Mouse (Mus musculus) hindbrain, postnatal 0 days (tissue): Measurements from ENCODE around the gene Atrnl1. TPM values are rescaled to one million over a fixed set of nuclear protein-coding genes. Genes with fewer than 3 reads are reported as not detected.
A peak's percentile ranks its signal among the peaks of the same experiment; 100 is the strongest.
"Not testable (repeated sequence)": the region's sequence is repeated elsewhere in the genome, so short reads cannot be mapped to it uniquely, and the experiment has no call there.

Experiments used
- ATAC-seq: fragments of 200-750 bp; cut with Nextera tagmentation; 2 replicates; pipeline ENCODE4 v1.8.0; 2017; ENCODE audit warnings: mild to moderate bottlenecking, moderate TSS enrichment, moderate library complexity
- DNase-seq: peaks from one replicate; pipeline ENCODE4 v3.0.0-alpha.2; 2015; ENCODE audit warnings: low spot score
- H3K27ac ChIP-seq: fragments of 300-500 bp; sonication (generic); 2 replicates; pipeline ENCODE4 v1.5.1; 2014; ENCODE audit warnings: mild to moderate bottlenecking
- H3K27me3 ChIP-seq: fragments of 300-500 bp; sonication (generic); 2 replicates; pipeline ENCODE4 v1.6.1; 2014; ENCODE audit warnings: low read length, mixed read lengths; ENCODE audit not compliant: insufficient read depth
- H3K36me3 ChIP-seq: fragments of 300-500 bp; sonication (generic); 2 replicates; pipeline ENCODE4 v1.6.1; 2014; ENCODE audit warnings: low read length, mixed read lengths; ENCODE audit not compliant: insufficient read depth
- H3K4me1 ChIP-seq: fragments of 300-500 bp; sonication (generic); 2 replicates; pipeline ENCODE4 v1.6.1; 2014; ENCODE audit warnings: antibody characterized with exemption, low read length, mixed read lengths; ENCODE audit not compliant: insufficient read depth
- H3K4me2 ChIP-seq: fragments of 300-500 bp; sonication (generic); 2 replicates; pipeline ENCODE4 v1.6.1; 2014; ENCODE audit warnings: low read depth, mild to moderate bottlenecking, low read length, moderate library complexity, mixed read lengths
- H3K4me3 ChIP-seq: fragments of 300-500 bp; sonication (generic); 2 replicates; pipeline ENCODE4 v1.5.1; 2014; ENCODE audit warnings: low read length
- H3K9ac ChIP-seq: fragments of 300-500 bp; sonication (generic); replicated peaks from 2 replicates; pipeline ENCODE4 v1.6.1; 2014; ENCODE audit warnings: mild to moderate bottlenecking, low read length, moderate library complexity, mixed read lengths
- H3K9me3 ChIP-seq: fragments of 300-500 bp; sonication (generic); 2 replicates; pipeline ENCODE4 v1.6.1; 2016; ENCODE audit warnings: low read length, mixed read lengths
- CTCF ChIP-seq: IDR thresholded peaks from 2 replicates; pipeline ENCODE4 v1.5.1; 2016; ENCODE audit warnings: antibody characterized with exemption, control low read depth, low read depth
- WGBS: fragments of 180-500 bp; shearing (Covaris S2); extraction: QIAGEN DNeasy Blood & Tissue Kit; methylation state at CpG from one replicate; pipeline ENCODE4 v1.1.7; 2014; 5-methylcytosine and 5-hydroxymethylcytosine counted together
- polyA plus RNA-seq: library from polyadenylated mRNA; unstranded; fragments of >200 nt; fragmentation: Nextera tagmentation; extraction: Ambion mirVana; gene quantifications from 2 replicates; pipeline ENCODE4 v1.2.1, GENCODE M21; 2015
- total RNA-seq: library from RNA; depleted of rRNA; stranded (reverse); fragments of >200 nt; gene quantifications from 2 replicates; pipeline ENCODE4 v1.2.3, GENCODE M21; 2014

Gene Atrnl1
- total and polyA plus RNA-seq, 2 experiments from 2014 or later, result 4.4 to 46.0 TPM

GRCm38 (mm10) chr19:57876057-57876456, 265.2 kb downstream of the Atrnl1 start:
- Histone ChIP-seq H3K36me3 (no peaks in the 10 kb centered on the region), H3K27me3 (no peaks in the 10 kb centered on the region), H3K4me1 (no peaks in the 10 kb centered on the region), H3K9ac (no peak overlapping the region), H3K9me3 (no peaks in the 10 kb centered on the region), H3K27ac (no peak overlapping the region; the same call in 1 of the 2 replicates), H3K4me3 (no peak overlapping the region), H3K4me2 (no peak overlapping the region)
- ATAC-seq (no peak), DNase-seq (no peak)
- WGBS, result 87% methylated on average over 6 of the region's 6 CpGs
- TF ChIP-seq CTCF, result peak; percentile 45

GRCm38 (mm10) chr19:57877343-57877742, 266.5 kb downstream of the Atrnl1 start:
- H3K4me3 ChIP-seq, result no peak overlapping the region
- no peaks in the 10 kb centered on the region for H3K36me3 ChIP-seq
- H3K27me3 ChIP-seq, result no peaks in the 10 kb centered on the region
- H3K9ac ChIP-seq, result no peak overlapping the region
- H3K4me1 ChIP-seq, result no peaks in the 10 kb centered on the region
- TF ChIP-seq CTCF, result no peak
- ATAC-seq, result no peak
- no peak overlapping the region for H3K4me2 ChIP-seq
- no peak overlapping the region for H3K27ac ChIP-seq
- 100% methylated on average over 4 of the region's 4 CpGs for whole genome bisulfite sequencing
- H3K9me3 ChIP-seq, result no peaks in the 10 kb centered on the region
- no peak for DNase-seq

GRCm38 (mm10) chr19:57878583-57878982, 267.7 kb downstream of the Atrnl1 start:
- Histone ChIP-seq H3K9me3 (no peaks in the 10 kb centered on the region), H3K4me3 (no peak overlapping the region), H3K4me2 (no peak overlapping the region), H3K4me1 (no peaks in the 10 kb centered on the region), H3K36me3 (no peaks in the 10 kb centered on the region), H3K27me3 (no peaks in the 10 kb centered on the region), H3K9ac (no peak overlapping the region), H3K27ac (no peak overlapping the region)
- TF ChIP-seq CTCF, result no peak
- WGBS, result 77% methylated on average over 9 of the region's 9 CpGs
- ATAC-seq (no peak), DNase-seq (no peak)

- H3K27ac ChIP-seq, H3K4me1 ChIP-seq, H3K36me3 ChIP-seq, ATAC-seq, H3K9ac ChIP-seq, DNase-seq, H3K4me3 ChIP-seq, H3K27me3 ChIP-seq, H3K4me2 ChIP-seq, H3K9me3 ChIP-seq: not testable (repeated sequence)
- WGBS, result 87% methylated on average over 1 of the region's 1 CpGs
Measured at GRCm38 (mm10) chr19:57879841-57880240, 269.0 kb downstream of the Atrnl1 start.

GRCm38 (mm10) chr19:57881927-57882326, 271.1 kb downstream of the Atrnl1 start:
- WGBS, result 94% methylated on average over 7 of the region's 7 CpGs
- no peak for ATAC-seq
- H3K4me2 ChIP-seq, result no peak overlapping the region
- no peaks in the 10 kb centered on the region for H3K9me3 ChIP-seq
- H3K27ac ChIP-seq, result no peak overlapping the region
- no peak overlapping the region for H3K9ac ChIP-seq
- H3K4me1 ChIP-seq, result no peaks in the 10 kb centered on the region
- no peaks in the 10 kb centered on the region for H3K27me3 ChIP-seq
- TF ChIP-seq CTCF, result no peak
- DNase-seq, result no peak
- H3K36me3 ChIP-seq, result no peaks in the 10 kb centered on the region
- H3K4me3 ChIP-seq, result no peak overlapping the region

- H3K4me3 ChIP-seq, result no peak overlapping the region
- TF ChIP-seq CTCF, result no peak
Measured at GRCm38 (mm10) chr19:57888871-57889270, 278.0 kb downstream of the Atrnl1 start.

GRCm38 (mm10) chr19:57889741-57890140, 278.9 kb downstream of the Atrnl1 start:
- H3K36me3 ChIP-seq, result no peaks in the 10 kb centered on the region
- no peak overlapping the region for H3K4me2 ChIP-seq
- H3K4me3 ChIP-seq, result no peak overlapping the region
- H3K9ac ChIP-seq, result no peak overlapping the region
- no peak overlapping the region for H3K27ac ChIP-seq
- DNase-seq (no peak), ATAC-seq (no peak)
- no peaks in the 10 kb centered on the region for H3K4me1 ChIP-seq
- WGBS, result 65% methylated on average over 3 of the region's 3 CpGs
- no peaks in the 10 kb centered on the region for H3K9me3 ChIP-seq
- TF ChIP-seq CTCF, result no peak
- H3K27me3 ChIP-seq, result no peaks in the 10 kb centered on the region

More at GRCm38 (mm10) chr19:57888871-57889270, 278.0 kb downstream of the Atrnl1 start:
- Histone ChIP-seq H3K36me3 (no peaks in the 10 kb centered on the region), H3K27me3 (no peaks in the 10 kb centered on the region), H3K27ac (no peak overlapping the region), H3K9me3 (no peaks in the 10 kb centered on the region), H3K4me2 (no peak overlapping the region), H3K9ac (no peak overlapping the region), H3K4me1 (no peaks in the 10 kb centered on the region)
- ATAC-seq, result no peak
- DNase-seq, result no peak
- 92% methylated on average over 8 of the region's 8 CpGs for WGBS
